Mouse (Mus musculus): ENCODE measurements at regions not wholly inside any gene's neighbourhood (a gene's known extent, or its start where the extent isn't known, plus 50 kb on each side); places are given as distances from the start of the nearest gene placed in this dataset.

GRCm38 (mm10) chr2:144172100-144172770, 98.2 kb upstream of the Mgme1 start:
- DNase-seq = peak; percentile 80

- no peak for DNase-seq
These were observed 96.9 kb upstream of the Mgme1 start for GRCm38 (mm10) chr2:144173358-144174106.

- DNase-seq = no peak
These were observed 96.0 kb upstream of the Mgme1 start for GRCm38 (mm10) chr2:144174366-144175035.

- no peak for DNase-seq
These were observed 93.8 kb upstream of the Mgme1 start for GRCm38 (mm10) chr2:144176508-144177170.

GRCm38 (mm10) chr2:144177268-144177667, 93.2 kb upstream of the Mgme1 start:
- no peak for DNase-seq

- no peak for DNase-seq
These were observed 92.5 kb upstream of the Mgme1 start for GRCm38 (mm10) chr2:144177920-144178319.

- DNase-seq = no peak
These were observed 88.4 kb upstream of the Mgme1 start for GRCm38 (mm10) chr2:144182108-144182507.

- DNase-seq = no peak
These were observed 87.9 kb upstream of the Mgme1 start for GRCm38 (mm10) chr2:144182542-144182941.

GRCm38 (mm10) chr2:144183371-144183944, 87.0 kb upstream of the Mgme1 start:
- DNase-seq = peak; percentile 89

GRCm38 (mm10) chr2:144185175-144185574, 85.3 kb upstream of the Mgme1 start:
- DNase-seq = no peak

GRCm38 (mm10) chr2:144186426-144186825, 84.0 kb upstream of the Mgme1 start:
- DNase-seq = no peak

GRCm38 (mm10) chr2:144188076-144188475, 82.4 kb upstream of the Mgme1 start:
- DNase-seq = no peak

- no peak for DNase-seq
These were observed 82.0 kb upstream of the Mgme1 start for GRCm38 (mm10) chr2:144188485-144188884.

GRCm38 (mm10) chr2:144189756-144190155, 80.7 kb upstream of the Mgme1 start:
- no peak for DNase-seq

GRCm38 (mm10) chr2:144191018-144191417, 79.4 kb upstream of the Mgme1 start:
- no peak for DNase-seq

GRCm38 (mm10) chr2:144191707-144192106, 78.8 kb upstream of the Mgme1 start:
- no peak for DNase-seq

GRCm38 (mm10) chr2:144192428-144192827, 78.0 kb upstream of the Mgme1 start:
- DNase-seq = no peak

- no peak for DNase-seq
These were observed 74.6 kb upstream of the Mgme1 start for GRCm38 (mm10) chr2:144195851-144196250.

- DNase-seq = peak; percentile 34
These were observed 73.3 kb upstream of the Mgme1 start for GRCm38 (mm10) chr2:144197139-144197538.

GRCm38 (mm10) chr2:144198326-144199051, 72.0 kb upstream of the Mgme1 start:
- DNase-seq = peak; percentile 39
